Mouse (Mus musculus) CH12.LX (cell line): Measurements from ENCODE around the gene Mroh2a. TPM values are rescaled to one million over a fixed set of nuclear protein-coding genes. Genes with fewer than 3 reads are reported as not detected.

Experiments
- DNase-seq: peaks from one replicate; pipeline ENCODE4 v3.0.0-alpha.2; 2013; ENCODE audit errors: extremely low read depth
- H3K27ac ChIP-seq: 2 replicates; pipeline ENCODE4 v1.5.1; 2012; ENCODE audit warnings: low read depth, mild to moderate bottlenecking, control low read depth, moderate library complexity; ENCODE audit not compliant: insufficient read depth
- H3K27me3 ChIP-seq: replicated peaks from 2 replicates; pipeline ENCODE3; 2012; ENCODE audit warnings: inconsistent platforms
- H3K36me3 ChIP-seq, 2 experiments: replicated peaks in 1 of 2; 2 replicates each; pipeline versions ENCODE3 to v1.6.1; 2012; ENCODE audit warnings: inconsistent platforms in 1 of 2, low read length in 1 of 2, mild to moderate bottlenecking in 1 of 2, mixed read lengths in 1 of 2, moderate library complexity in 1 of 2; ENCODE audit not compliant: control insufficient read depth in 1 of 2, insufficient read depth in 1 of 2
- H3K4me1 ChIP-seq, 2 experiments: 2 replicates each; pipeline ENCODE4 v1.6.1; 2012; ENCODE audit warnings: inconsistent platforms in 1 of 2, moderate library complexity in 1 of 2; ENCODE audit not compliant: insufficient read depth in 2 of 2, control insufficient read depth in 1 of 2
- H3K4me2 ChIP-seq: 2 replicates; pipeline ENCODE4 v1.6.1; 2012; ENCODE audit warnings: low read depth, mild to moderate bottlenecking, control low read depth; ENCODE audit not compliant: poor library complexity, insufficient read depth, severe bottlenecking
- H3K4me3 ChIP-seq, 3 experiments: fragments of 150-350 bp in 1 of 3; sonication (generic) in 1 of 3; replicated peaks in 1 of 3; 2 replicates each; pipeline versions ENCODE3 to v1.5.1; 2011 to 2012; ENCODE audit warnings: low read depth in 2 of 3, low read length in 2 of 3, mild to moderate bottlenecking in 2 of 3, moderate library complexity in 2 of 3, control low read depth in 1 of 3, improper control_type of control experiment in 1 of 3, inconsistent platforms in 1 of 3, mixed read lengths in 1 of 3; ENCODE audit not compliant: poor library complexity in 1 of 3
- H3K79me2 ChIP-seq: replicated peaks from 2 replicates; pipeline ENCODE4 v1.6.1; 2012; ENCODE audit warnings: mild to moderate bottlenecking, moderate library complexity; ENCODE audit not compliant: control insufficient read depth, poor library complexity, insufficient read depth, severe bottlenecking; ENCODE audit errors: extremely low read depth
- H3K9ac ChIP-seq: 2 replicates; pipeline ENCODE4 v1.6.1; 2012; ENCODE audit warnings: low read depth, mild to moderate bottlenecking, control low read depth, moderate library complexity; ENCODE audit not compliant: insufficient read depth
- H3K9me3 ChIP-seq: replicated peaks from 2 replicates; pipeline ENCODE3; 2012; ENCODE audit warnings: low read length, inconsistent platforms, mixed read lengths
- CHD1 ChIP-seq: IDR thresholded peaks from 2 replicates; pipeline ENCODE4 v1.6.1; 2012; ENCODE audit warnings: low read depth, low read length, improper control_type of control experiment, inconsistent platforms
- CHD2 ChIP-seq: IDR thresholded peaks from 2 replicates; pipeline ENCODE4 v1.6.1; 2011; ENCODE audit warnings: low read length, improper control_type of control experiment
- EP300 ChIP-seq: IDR thresholded peaks from 2 replicates; pipeline ENCODE4 v1.6.1; 2011; ENCODE audit warnings: low read length, improper control_type of control experiment
- GABPA ChIP-seq: IDR thresholded peaks from 2 replicates; pipeline ENCODE4 v1.6.1; 2012; ENCODE audit warnings: low read depth, low read length, improper control_type of control experiment, inconsistent platforms; ENCODE audit not compliant: insufficient replicate concordance
- IRF4 ChIP-seq: IDR thresholded peaks from 2 replicates; pipeline ENCODE4 v1.6.1; 2014; ENCODE audit warnings: low read depth, mild to moderate bottlenecking, inconsistent platforms, low read length, improper control_type of control experiment
- JUND ChIP-seq: conservative IDR thresholded peaks from 2 replicates; pipeline ENCODE4 v1.6.1; 2011; ENCODE audit warnings: low read depth, low read length, improper control_type of control experiment
- MAFK ChIP-seq: IDR thresholded peaks from 2 replicates; pipeline ENCODE4 v1.6.1; 2011; ENCODE audit warnings: low read length, improper control_type of control experiment; ENCODE audit not compliant: insufficient replicate concordance
- POLR2AphosphoS2 ChIP-seq: IDR thresholded peaks from 2 replicates; pipeline ENCODE4 v1.6.1; 2011; ENCODE audit warnings: low read depth, low read length, improper control_type of control experiment
- TBP ChIP-seq: conservative IDR thresholded peaks from 2 replicates; pipeline ENCODE4 v1.6.1; 2011; ENCODE audit warnings: low read depth, low read length, improper control_type of control experiment
- ZC3H11A ChIP-seq: IDR thresholded peaks from 2 replicates; pipeline ENCODE4 v1.6.1; 2012; ENCODE audit warnings: low read depth, mild to moderate bottlenecking, inconsistent platforms, low read length, improper control_type of control experiment
- dilution Hi-C: fragments of 300-500 bp; cut with MboI; formaldehyde crosslinking; loops from 2 replicates; pipeline ENCODE4 v1.14.3; 2020; ENCODE audit warnings: low sequenced_read_pairs; ENCODE audit not compliant: extremely low pct_unique_long_range_greater_than_20kb, extremely low pct_ligation_motif_present
- in situ Hi-C: fragments of 300-500 bp; cut with MboI; formaldehyde crosslinking; loops from 3 replicates; pipeline ENCODE4 v1.14.3; 2019; ENCODE audit warnings: low sequenced_read_pairs, low pct_ligation_motif_present, low pct_unique_long_range_greater_than_20kb, mixed read lengths
- polyA plus RNA-seq: library from polyadenylated mRNA; unstranded; fragments of >175 nt; gene quantifications from 2 replicates; pipeline ENCODE4 v1.2.1, GENCODE M21; 2012; ENCODE audit warnings: low read depth; ENCODE audit not compliant: insufficient read length
- total RNA-seq, 2 experiments: library from RNA; depleted of rRNA; stranded (reverse); fragments of 300-350 nt in 1 of 2; fragments of >200 nt in 1 of 2; gene quantifications; 2 replicates each; pipeline ENCODE4 v1.2.3; 2012 to 2014

Mroh2a gene
- total and polyA plus RNA-seq, 3 experiments: 0.17 to 1.0 TPM; not detected in 1

DNA sequence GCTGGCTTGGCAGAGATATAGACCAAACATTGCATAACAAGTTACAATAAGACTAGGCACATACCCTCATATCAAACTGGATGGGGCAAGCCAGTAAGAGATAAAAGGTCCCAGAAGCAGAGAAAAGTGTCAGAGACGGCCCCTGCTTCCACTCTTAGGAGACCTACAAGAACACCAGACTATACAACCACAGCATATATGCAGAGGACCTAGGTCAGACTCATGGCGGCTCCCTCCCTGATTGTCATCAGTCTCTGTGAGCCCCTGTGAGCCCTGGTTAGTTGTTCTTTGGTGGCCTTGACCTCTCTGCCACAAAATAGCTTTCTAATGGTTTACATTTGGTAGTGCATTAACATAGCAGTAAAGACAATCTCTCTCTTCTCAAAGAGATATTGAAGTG is 82.2 kb downstream of the Mroh2a start:
- Histone ChIP-seq H3K36me3 (no peaks in the 10 kb centered on the region), H3K9ac (no peak overlapping the region), H3K4me3 (no peak overlapping the region), H3K27me3 (no peaks in the 10 kb centered on the region), H3K27ac (no peak overlapping the region)
- TF ChIP-seq MAFK: no peak
- TF ChIP-seq POLR2AphosphoS2: no peak
- no peak for TF ChIP-seq GABPA
- no peak for TF ChIP-seq CHD1
- TF ChIP-seq, all 38 proteins: peak for 0
- in situ Hi-C loops: no loop called here
- Histone ChIP-seq H3K4me1 (no peaks in the 10 kb centered on the region), H3K79me2 (no peaks in the 10 kb centered on the region), H3K9me3 (peaks cover 15% of the 10 kb centered on the region), H3K4me2 (no peak overlapping the region)
- dilution Hi-C loops: no loop called here
- DNase-seq: no peak

DNA sequence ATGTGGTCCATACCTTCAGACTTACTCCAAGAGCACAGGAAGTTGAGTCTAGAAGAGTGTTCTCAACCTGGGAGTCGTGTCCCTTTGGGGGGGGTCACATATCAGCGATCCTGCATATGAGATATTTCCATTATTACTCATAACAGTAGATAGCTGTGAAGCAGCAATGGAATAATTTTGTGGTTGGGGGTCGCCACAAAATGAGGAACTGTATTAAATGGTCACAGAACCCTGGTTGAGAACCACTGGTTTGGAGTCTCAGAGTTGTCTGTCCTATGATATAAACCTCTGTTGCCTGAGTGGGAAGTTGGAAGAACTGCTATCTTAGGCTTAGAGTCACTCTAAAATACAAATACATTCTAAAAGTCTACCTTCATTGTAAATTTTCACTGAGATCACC is 83.1 kb downstream of the Mroh2a start:
- in situ Hi-C loops (no loop called here), dilution Hi-C loops (no loop called here)
- no peak overlapping the region for H3K4me3 ChIP-seq
- TF ChIP-seq CHD2: 0 out of 2 replicates have a peak, but pooled peaks have one; percentile 24
- peak; percentile 35; the same call in 1 of the 2 replicates for TF ChIP-seq JUND
- peak; percentile 57; the same call in 1 of the 2 replicates for TF ChIP-seq IRF4
- TF ChIP-seq TBP: no peak
- peak; percentile 80 for TF ChIP-seq EP300
- no peak overlapping the region for H3K27ac ChIP-seq
- peaks cover 9% of the 10 kb centered on the region for H3K9me3 ChIP-seq
- H3K79me2 ChIP-seq: no peaks in the 10 kb centered on the region
- H3K4me1 ChIP-seq: no peaks in the 10 kb centered on the region
- H3K4me2 ChIP-seq: no peak overlapping the region
- no peak overlapping the region for H3K9ac ChIP-seq
- peaks cover 6% of the 10 kb centered on the region for H3K27me3 ChIP-seq
- no peaks in the 10 kb centered on the region for H3K36me3 ChIP-seq
- DNase-seq: peak; percentile 60

DNA sequence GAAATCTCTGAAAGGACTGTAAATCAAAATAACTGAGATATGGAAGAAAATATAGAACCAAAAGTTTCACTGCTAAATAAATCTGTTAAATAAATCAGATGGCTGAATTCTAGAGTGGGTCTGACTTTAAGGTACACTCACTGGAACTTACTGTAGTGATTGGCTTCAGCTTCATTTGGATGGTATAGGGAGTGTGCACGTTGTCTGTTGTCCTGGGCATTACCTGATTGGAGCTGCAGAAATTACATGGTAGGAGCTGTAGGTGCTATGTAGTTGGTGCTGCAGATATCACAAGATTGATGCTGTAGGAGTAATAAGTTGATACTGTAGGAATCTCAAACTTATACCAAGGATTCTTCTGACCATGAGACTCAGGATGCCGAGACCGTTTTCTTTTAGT is 83.6 kb downstream of the Mroh2a start:
- dilution Hi-C loops: no loop called here

More for the DNA sequence above, 83.6 kb downstream of the Mroh2a start:
- peaks cover 9% of the 10 kb centered on the region for H3K27me3 ChIP-seq
- peaks cover 9% of the 10 kb centered on the region for H3K9me3 ChIP-seq
- TF ChIP-seq CHD2 (0 out of 2 replicates have a peak, but pooled peaks have one; percentile 9), ZC3H11A (no peak)
- DNase-seq: no peak
- no peak overlapping the region for H3K9ac ChIP-seq
- H3K4me1 ChIP-seq: no peaks in the 10 kb centered on the region
- no peak overlapping the region for H3K4me2 ChIP-seq
- H3K36me3 ChIP-seq: no peaks in the 10 kb centered on the region
- no peak overlapping the region for H3K27ac ChIP-seq
- in situ Hi-C loops: no loop called here
- no peak overlapping the region for H3K4me3 ChIP-seq
- no peaks in the 10 kb centered on the region for H3K79me2 ChIP-seq

Other genes starting within 250 kb of the Mroh2a start
- gene Usp40, start 218.4 kb upstream of the Mroh2a start, total RNA-seq (2012; rRNA removed): 12.7 and 14.4 TPM in 2 replicates
- 15.4 and 16.9 TPM in 2 replicates for gene Usp40, start 218.4 kb upstream of the Mroh2a start, total RNA-seq (2014; rRNA removed)
- 14.0 and 14.8 TPM in 2 replicates for gene Usp40, start 218.4 kb upstream of the Mroh2a start, polyA plus RNA-seq
- gene Ugt1a10, start 171.6 kb upstream of the Mroh2a start, total RNA-seq (2012; rRNA removed): not detected in 2 replicates
- not detected in 2 replicates for gene Ugt1a10, start 171.6 kb upstream of the Mroh2a start, total RNA-seq (2014; rRNA removed)
- gene Ugt1a10, start 171.6 kb upstream of the Mroh2a start, polyA plus RNA-seq: not detected in 2 replicates
- not detected in 2 replicates for gene Ugt1a9, start 156.2 kb upstream of the Mroh2a start, total RNA-seq (2012; rRNA removed)
- not detected in 2 replicates for gene Ugt1a9, start 156.2 kb upstream of the Mroh2a start, total RNA-seq (2014; rRNA removed)
- not detected in 2 replicates for gene Ugt1a9, start 156.2 kb upstream of the Mroh2a start, polyA plus RNA-seq
- not detected in 2 replicates for gene Ugt1a8, start 139.2 kb upstream of the Mroh2a start, total RNA-seq (2012; rRNA removed)
- gene Ugt1a8, start 139.2 kb upstream of the Mroh2a start, total RNA-seq (2014; rRNA removed): not detected in 2 replicates
- gene Ugt1a8, start 139.2 kb upstream of the Mroh2a start, polyA plus RNA-seq: not detected in 2 replicates
- 1.3 and 2.2 TPM in 2 replicates for gene Ugt1a7c, start 131.9 kb upstream of the Mroh2a start, total RNA-seq (2012; rRNA removed)
- 11.1 and 11.4 TPM in 2 replicates for gene Ugt1a7c, start 131.9 kb upstream of the Mroh2a start, total RNA-seq (2014; rRNA removed)
- gene Ugt1a7c, start 131.9 kb upstream of the Mroh2a start, polyA plus RNA-seq: 15.3 and 18.3 TPM in 2 replicates
- 0.08 TPM in 1 of 2 replicates, not detected in the other for gene Ugt1a6b, start 123.7 kb upstream of the Mroh2a start, total RNA-seq (2012; rRNA removed)
- 0.13 TPM in 1 of 2 replicates, not detected in the other for gene Ugt1a6b, start 123.7 kb upstream of the Mroh2a start, total RNA-seq (2014; rRNA removed)
- gene Ugt1a6b, start 123.7 kb upstream of the Mroh2a start, polyA plus RNA-seq: 0.26 TPM in 1 of 2 replicates, not detected in the other
- 0.21 and 0.30 TPM in 2 replicates for gene Ugt1a6a, start 92.2 kb upstream of the Mroh2a start, total RNA-seq (2012; rRNA removed)
- gene Ugt1a6a, start 92.2 kb upstream of the Mroh2a start, total RNA-seq (2014; rRNA removed): 0.19 and 0.38 TPM in 2 replicates
- gene Ugt1a6a, start 92.2 kb upstream of the Mroh2a start, polyA plus RNA-seq: 0.43 and 0.46 TPM in 2 replicates
- not detected in 2 replicates for gene Ugt1a5, start 61.0 kb upstream of the Mroh2a start, total RNA-seq (2012; rRNA removed)
- not detected in 2 replicates for gene Ugt1a5, start 61.0 kb upstream of the Mroh2a start, total RNA-seq (2014; rRNA removed)
- not detected in 2 replicates for gene Ugt1a5, start 61.0 kb upstream of the Mroh2a start, polyA plus RNA-seq
- not detected in 2 replicates for gene Ugt1a2, start 26.4 kb upstream of the Mroh2a start, total RNA-seq (2012; rRNA removed)
- not detected in 2 replicates for gene Ugt1a2, start 26.4 kb upstream of the Mroh2a start, total RNA-seq (2014; rRNA removed)
- not detected in 2 replicates for gene Ugt1a2, start 26.4 kb upstream of the Mroh2a start, polyA plus RNA-seq
- not detected in 2 replicates for gene Dnajb3, start 21.2 kb upstream of the Mroh2a start, total RNA-seq (2012; rRNA removed)
- gene Dnajb3, start 21.2 kb upstream of the Mroh2a start, total RNA-seq (2014; rRNA removed): not detected in 2 replicates
- gene Dnajb3, start 21.2 kb upstream of the Mroh2a start, polyA plus RNA-seq: not detected in 2 replicates
- gene Ugt1a1, start 15.0 kb upstream of the Mroh2a start, total RNA-seq (2012; rRNA removed): 0.08 TPM in 1 of 2 replicates, not detected in the other
- not detected in 2 replicates for gene Ugt1a1, start 15.0 kb upstream of the Mroh2a start, total RNA-seq (2014; rRNA removed)
- 0.19 TPM in 1 of 2 replicates, not detected in the other for gene Ugt1a1, start 15.0 kb upstream of the Mroh2a start, polyA plus RNA-seq
- 65.2 and 69.8 TPM in 2 replicates for gene Hjurp, start 50.6 kb downstream of the Mroh2a start, total RNA-seq (2012; rRNA removed)
- 74.1 and 80.8 TPM in 2 replicates for gene Hjurp, start 50.6 kb downstream of the Mroh2a start, total RNA-seq (2014; rRNA removed)
- gene Hjurp, start 50.6 kb downstream of the Mroh2a start, polyA plus RNA-seq: 64.8 and 67.6 TPM in 2 replicates
- gene Trpm8, start 50.7 kb downstream of the Mroh2a start, total RNA-seq (2012; rRNA removed): not detected in 2 replicates
- not detected in 2 replicates for gene Trpm8, start 50.7 kb downstream of the Mroh2a start, total RNA-seq (2014; rRNA removed)
- gene Trpm8, start 50.7 kb downstream of the Mroh2a start, polyA plus RNA-seq: not detected in 2 replicates
- not detected in 2 replicates for gene Spp2, start 180.0 kb downstream of the Mroh2a start, total RNA-seq (2012; rRNA removed)
- not detected in 2 replicates for gene Spp2, start 180.0 kb downstream of the Mroh2a start, total RNA-seq (2014; rRNA removed)
- not detected in 2 replicates for gene Spp2, start 180.0 kb downstream of the Mroh2a start, polyA plus RNA-seq